Mouse (Mus musculus): ENCODE measurements around the gene Aff3. TPM values are rescaled to one million over a fixed set of nuclear protein-coding genes. Genes with fewer than 3 reads are reported as not detected.

Aff3 gene
- polyA plus RNA-seq, 1 experiment, result 2.2 TPM

DNA sequence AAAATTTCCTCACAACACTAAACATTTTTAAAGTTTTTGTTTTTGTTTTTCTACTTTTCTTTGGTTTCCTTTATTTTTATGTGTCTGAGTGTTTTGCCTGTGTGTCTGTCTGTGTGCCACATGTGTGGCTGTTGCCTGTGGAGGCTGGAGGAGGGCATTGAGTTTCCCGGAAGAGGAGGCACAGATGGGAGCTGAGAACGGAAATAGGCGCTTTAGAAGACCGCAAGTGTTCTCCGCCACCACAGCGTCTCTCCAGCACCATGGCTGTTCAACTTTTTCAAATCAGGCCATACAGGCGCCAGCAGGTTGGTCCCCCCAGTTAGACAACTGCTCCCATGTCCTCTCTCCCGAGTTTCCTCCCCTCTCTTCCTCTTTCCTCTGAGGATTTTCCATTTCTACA is 155.5 kb downstream of the Aff3 start:
- TF ChIP-seq CTCF (conservative IDR thresholded peaks at IDR 0.05; ENCODE audit: insufficient read depth, insufficient read length, low read depth, low read length), result no peak
- TF ChIP-seq POLR2A (IDR thresholded peaks at IDR 0.05; ENCODE audit: low read depth, low read length), result no peak
- 92% methylated on average over 8 of the region's 8 CpGs for WGBS
- H3K4me3 ChIP-seq (ENCODE audit: insufficient read depth, low read depth, low read length), result no peak overlapping the region
- no peaks in the 10 kb centered on the region for H3K27me3 ChIP-seq (replicated peaks; ENCODE audit: control insufficient read depth, insufficient read depth, low read length)
- no peak for DNase-seq
- no peak overlapping the region for H3K27ac ChIP-seq (ENCODE audit: insufficient read depth, low read depth, low read length)
- no peaks in the 10 kb centered on the region for H3K36me3 ChIP-seq (ENCODE audit: control insufficient read depth, insufficient read depth, low read length)
- H3K4me1 ChIP-seq (ENCODE audit: control insufficient read depth, insufficient read depth, low read length), result no peaks in the 10 kb centered on the region

DNA sequence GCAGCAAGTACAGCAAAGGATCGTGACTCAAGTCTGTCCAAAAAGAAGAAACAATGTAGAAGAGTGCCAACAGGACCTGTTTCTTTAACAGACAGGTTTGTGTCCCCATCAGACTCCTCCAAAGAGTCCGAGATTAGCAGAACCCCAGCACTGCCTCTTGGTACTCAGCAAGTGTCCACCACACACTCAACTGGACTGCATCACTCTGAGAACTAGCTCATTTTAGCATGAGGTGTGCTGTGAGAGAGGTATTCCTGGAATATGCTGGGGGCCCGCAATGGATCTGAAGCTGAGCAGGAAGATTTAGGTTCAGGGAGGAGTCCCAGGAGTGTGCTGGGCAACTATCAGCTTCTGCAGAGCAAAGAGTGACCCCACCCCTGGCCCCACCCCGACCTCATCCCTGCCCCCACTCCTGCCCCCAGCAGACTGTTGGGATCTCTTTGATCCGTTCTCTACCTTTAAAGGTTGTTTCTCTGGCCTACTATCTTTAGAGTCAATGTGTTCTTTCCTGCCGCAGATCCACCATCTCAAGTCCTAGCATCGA is 157.0 kb downstream of the Aff3 start:
- Histone ChIP-seq H3K36me3 (ENCODE audit: control insufficient read depth, insufficient read depth, low read length) (no peaks in the 10 kb centered on the region), H3K27me3 (replicated peaks; ENCODE audit: control insufficient read depth, insufficient read depth, low read length) (no peaks in the 10 kb centered on the region), H3K4me1 (ENCODE audit: control insufficient read depth, insufficient read depth, low read length) (no peaks in the 10 kb centered on the region), H3K27ac (ENCODE audit: insufficient read depth, low read depth, low read length) (no peak overlapping the region), H3K4me3 (ENCODE audit: insufficient read depth, low read depth, low read length) (no peak overlapping the region)
- 82% methylated on average over 7 of the region's 7 CpGs for WGBS
- DNase-seq, result no peak
- no peak for TF ChIP-seq CTCF (conservative IDR thresholded peaks at IDR 0.05; ENCODE audit: insufficient read depth, insufficient read length, low read depth, low read length)
- TF ChIP-seq POLR2A (IDR thresholded peaks at IDR 0.05; ENCODE audit: low read depth, low read length), result no peak

DNA sequence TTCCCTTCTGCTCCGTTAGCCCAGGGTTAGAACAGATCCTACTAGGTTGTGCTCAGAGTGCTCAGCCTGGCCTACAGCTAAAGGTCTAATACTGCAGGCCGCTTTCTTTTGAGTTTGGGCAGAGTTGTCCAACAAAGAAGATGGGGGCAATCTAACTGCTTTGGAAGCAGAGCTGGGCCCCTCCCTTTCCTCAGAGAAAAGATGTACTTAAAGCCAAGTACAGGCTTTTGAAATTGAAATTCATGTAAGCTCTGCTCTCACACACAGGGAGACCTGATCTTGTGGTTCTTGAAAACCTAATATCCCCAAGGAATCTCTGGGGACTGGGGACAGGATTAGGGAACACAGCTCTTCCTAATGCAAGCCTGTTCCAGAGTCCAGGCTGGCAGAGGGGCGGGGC is 158.4 kb downstream of the Aff3 start:
- no peak for DNase-seq
- Histone ChIP-seq H3K4me3 (ENCODE audit: insufficient read depth, low read depth, low read length) (no peak overlapping the region), H3K27me3 (replicated peaks; ENCODE audit: control insufficient read depth, insufficient read depth, low read length) (no peaks in the 10 kb centered on the region), H3K4me1 (ENCODE audit: control insufficient read depth, insufficient read depth, low read length) (no peaks in the 10 kb centered on the region), H3K27ac (ENCODE audit: insufficient read depth, low read depth, low read length) (no peak overlapping the region), H3K36me3 (ENCODE audit: control insufficient read depth, insufficient read depth, low read length) (no peaks in the 10 kb centered on the region)
- TF ChIP-seq CTCF (conservative IDR thresholded peaks at IDR 0.05; ENCODE audit: insufficient read depth, insufficient read length, low read depth, low read length) (no peak), POLR2A (IDR thresholded peaks at IDR 0.05; ENCODE audit: low read depth, low read length) (no peak)
- 95% methylated on average over 3 of the region's 3 CpGs for WGBS

DNA sequence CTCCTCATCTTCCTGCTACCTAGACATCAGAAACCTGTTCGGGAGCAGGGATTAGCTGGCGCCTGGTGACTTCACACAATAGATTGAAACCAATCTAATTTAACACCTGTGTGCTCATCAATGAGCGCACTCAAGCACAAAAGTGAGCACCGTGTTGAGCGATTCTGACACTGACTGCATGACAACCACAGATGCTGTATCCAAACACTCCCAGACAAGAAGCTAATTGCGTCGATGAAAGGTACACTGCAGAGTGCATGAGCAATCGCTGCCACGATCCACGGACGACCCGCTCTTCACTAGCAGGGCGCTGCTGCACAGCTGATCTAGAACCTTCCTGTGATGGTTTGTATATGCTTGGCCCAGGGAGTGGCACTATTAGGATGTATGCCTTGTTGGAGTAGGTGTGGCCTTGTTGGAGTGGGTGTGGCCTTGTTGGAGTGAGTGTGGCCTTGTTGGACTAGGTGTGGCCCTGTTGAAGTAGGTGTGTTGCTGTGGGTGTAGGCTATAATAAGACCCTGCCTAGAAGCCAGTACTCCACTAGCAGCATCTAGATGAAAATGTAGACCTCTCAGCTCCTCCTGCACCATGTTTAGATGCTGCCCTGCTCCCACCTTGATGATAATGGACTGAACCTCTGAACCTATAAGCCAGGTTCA is 161.2 kb downstream of the Aff3 start:
- H3K36me3 ChIP-seq (ENCODE audit: control insufficient read depth, insufficient read depth, low read length), result no peaks in the 10 kb centered on the region
- TF ChIP-seq POLR2A (IDR thresholded peaks at IDR 0.05; ENCODE audit: low read depth, low read length) (no peak), CTCF (conservative IDR thresholded peaks at IDR 0.05; ENCODE audit: insufficient read depth, insufficient read length, low read depth, low read length) (no peak)
- H3K27ac ChIP-seq (ENCODE audit: insufficient read depth, low read depth, low read length), result no peak overlapping the region
- H3K4me3 ChIP-seq (ENCODE audit: insufficient read depth, low read depth, low read length), result no peak overlapping the region
- no peaks in the 10 kb centered on the region for H3K4me1 ChIP-seq (ENCODE audit: control insufficient read depth, insufficient read depth, low read length)
- 81% methylated on average over 13 of the region's 13 CpGs for WGBS
- DNase-seq, result no peak
- no peaks in the 10 kb centered on the region for H3K27me3 ChIP-seq (replicated peaks; ENCODE audit: control insufficient read depth, insufficient read depth, low read length)

DNA sequence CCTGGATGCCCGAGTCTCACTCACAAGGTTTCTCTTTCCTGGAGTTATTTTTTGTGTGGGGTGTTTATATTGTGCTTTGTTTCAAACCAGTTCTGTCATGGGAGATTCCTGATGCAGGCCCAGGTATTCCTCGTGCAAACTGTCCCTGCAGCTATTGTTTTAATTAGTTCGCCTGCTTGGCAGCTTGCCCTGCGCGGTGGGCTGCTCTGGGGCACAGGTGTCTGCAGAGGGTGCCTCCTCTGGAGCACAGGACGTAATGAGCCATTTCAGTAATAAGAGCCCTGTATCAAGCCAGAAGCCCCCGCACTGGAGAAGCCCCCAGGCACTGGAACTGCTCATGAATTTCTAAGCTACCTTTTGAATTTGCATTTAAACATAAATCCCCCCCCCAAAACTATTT is 162.0 kb downstream of the Aff3 start:
- DNase-seq, result no peak
- WGBS, result 35% methylated on average over 7 of the region's 7 CpGs
- Histone ChIP-seq H3K36me3 (ENCODE audit: control insufficient read depth, insufficient read depth, low read length) (no peaks in the 10 kb centered on the region), H3K4me3 (ENCODE audit: insufficient read depth, low read depth, low read length) (no peak overlapping the region), H3K4me1 (ENCODE audit: control insufficient read depth, insufficient read depth, low read length) (no peaks in the 10 kb centered on the region), H3K27me3 (replicated peaks; ENCODE audit: control insufficient read depth, insufficient read depth, low read length) (no peaks in the 10 kb centered on the region), H3K27ac (ENCODE audit: insufficient read depth, low read depth, low read length) (no peak overlapping the region)
- TF ChIP-seq POLR2A (IDR thresholded peaks at IDR 0.05; ENCODE audit: low read depth, low read length), result no peak
- TF ChIP-seq CTCF (conservative IDR thresholded peaks at IDR 0.05; ENCODE audit: insufficient read depth, insufficient read length, low read depth, low read length), result no peak

DNA sequence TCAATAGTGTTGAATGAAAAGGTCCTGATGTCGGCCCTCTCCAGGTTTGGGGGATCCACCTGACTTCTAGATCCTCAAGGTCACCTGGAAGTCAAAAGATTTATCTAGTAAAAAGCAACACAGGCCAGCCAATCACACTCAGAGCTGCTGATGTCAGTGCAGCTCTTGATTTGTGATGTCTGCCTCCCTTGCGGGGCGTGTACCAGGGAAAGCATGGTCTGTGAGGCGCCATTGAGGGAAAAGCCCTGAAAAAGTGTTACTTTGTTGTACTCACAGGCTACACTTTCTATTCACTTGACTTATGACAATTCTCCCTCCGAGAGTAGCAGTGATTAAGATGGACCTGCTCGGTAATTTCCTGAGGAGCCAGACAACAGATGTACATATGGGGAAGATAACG is 163.5 kb downstream of the Aff3 start:
- 85% methylated on average over 7 of the region's 7 CpGs for WGBS
- Histone ChIP-seq H3K27ac (ENCODE audit: insufficient read depth, low read depth, low read length) (no peak overlapping the region), H3K4me3 (ENCODE audit: insufficient read depth, low read depth, low read length) (no peak overlapping the region), H3K27me3 (replicated peaks; ENCODE audit: control insufficient read depth, insufficient read depth, low read length) (no peaks in the 10 kb centered on the region), H3K36me3 (ENCODE audit: control insufficient read depth, insufficient read depth, low read length) (no peaks in the 10 kb centered on the region), H3K4me1 (ENCODE audit: control insufficient read depth, insufficient read depth, low read length) (no peaks in the 10 kb centered on the region)
- no peak for TF ChIP-seq POLR2A (IDR thresholded peaks at IDR 0.05; ENCODE audit: low read depth, low read length)
- TF ChIP-seq CTCF (conservative IDR thresholded peaks at IDR 0.05; ENCODE audit: insufficient read depth, insufficient read length, low read depth, low read length), result no peak
- DNase-seq, result no peak

DNA sequence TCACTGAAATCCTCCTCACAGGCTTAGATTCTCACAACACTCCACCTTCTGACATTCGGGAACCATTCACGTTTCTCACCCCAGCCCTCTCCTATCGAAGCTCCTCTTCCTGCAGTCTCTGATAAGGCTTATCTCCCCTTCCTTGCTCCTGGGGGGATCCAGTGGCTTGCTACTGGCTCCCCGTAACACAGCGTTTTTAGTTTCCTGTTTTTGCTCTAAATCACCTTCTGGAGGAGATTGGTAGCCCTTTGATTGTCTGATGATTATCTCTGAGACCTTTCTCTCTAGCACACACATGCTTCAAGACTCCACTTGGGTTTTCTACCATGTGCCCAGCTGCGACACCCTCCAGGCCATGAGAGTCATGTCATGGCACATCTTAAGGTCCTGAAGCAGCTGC is 165.3 kb downstream of the Aff3 start:
- Histone ChIP-seq H3K27me3 (replicated peaks; ENCODE audit: control insufficient read depth, insufficient read depth, low read length) (no peaks in the 10 kb centered on the region), H3K27ac (ENCODE audit: insufficient read depth, low read depth, low read length) (no peak overlapping the region), H3K36me3 (ENCODE audit: control insufficient read depth, insufficient read depth, low read length) (no peaks in the 10 kb centered on the region), H3K4me3 (ENCODE audit: insufficient read depth, low read depth, low read length) (no peak overlapping the region), H3K4me1 (ENCODE audit: control insufficient read depth, insufficient read depth, low read length) (no peaks in the 10 kb centered on the region)
- TF ChIP-seq POLR2A (IDR thresholded peaks at IDR 0.05; ENCODE audit: low read depth, low read length), result no peak
- no peak for TF ChIP-seq CTCF (conservative IDR thresholded peaks at IDR 0.05; ENCODE audit: insufficient read depth, insufficient read length, low read depth, low read length)
- WGBS, result 78% methylated on average over 6 of the region's 6 CpGs
- no peak for DNase-seq
